15 mouse cellular contexts compared by ENCODE assay signal in the genomic region with DNA sequence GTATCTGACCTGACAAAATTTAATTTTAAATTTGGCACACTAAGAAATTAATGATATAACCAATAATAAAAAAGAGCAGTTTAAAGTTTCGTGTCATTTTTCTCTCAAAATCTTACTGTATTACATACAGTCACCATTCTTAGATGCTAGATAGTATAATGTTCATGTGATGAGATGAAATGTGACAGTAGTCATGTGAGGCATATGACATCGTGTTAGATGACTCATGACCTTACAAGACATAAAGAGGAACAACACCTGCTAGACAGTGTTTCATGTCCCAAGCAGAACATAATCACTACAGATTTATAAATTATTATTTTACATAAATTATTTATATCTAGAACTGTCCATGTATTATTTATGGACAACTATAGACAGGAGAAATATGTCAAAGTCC.
"Had no signal": no experiment of that assay in that cellular context is flagged by ENCODE, and none has a peak within 500 bp of the region (broad histone marks: within the 10 kb centered on the region; RNA-seq: fewer than 3 reads in every experiment).

No protein-coding gene starts in this region.

- ATAC-seq: midbrain, embryonic 15.5 days had no signal

- H3K27me3 ChIP-seq: liver, embryonic 13.5 days; midbrain, embryonic 12.5 days; midbrain, embryonic 15.5 days; neural tube, embryonic 12.5 days; neural tube, embryonic 15.5 days had no signal

- H3K9ac ChIP-seq: liver, embryonic 13.5 days; midbrain, embryonic 12.5 days; midbrain, embryonic 15.5 days; neural tube, embryonic 12.5 days; neural tube, embryonic 15.5 days had no signal

- DNase-seq: kidney, adult 2 months; kidney, postnatal 25 days; layer of hippocampus, adult 9-11 months; layer of hippocampus, postnatal 36 days; liver, embryonic 13.5 days; lung, adult 2 months; thymus, adult 18-20 months; thymus, postnatal 36 days had no signal

- H3K4me2 ChIP-seq: liver, embryonic 13.5 days; midbrain, embryonic 12.5 days; midbrain, embryonic 15.5 days; neural tube, embryonic 12.5 days; neural tube, embryonic 15.5 days had no signal

- H3K27ac ChIP-seq: kidney, postnatal 0 days; layer of hippocampus, adult 2 months; left cerebral cortex, adult 2 months; liver, embryonic 13.5 days; midbrain, embryonic 12.5 days; midbrain, embryonic 15.5 days; neural tube, embryonic 12.5 days; neural tube, embryonic 15.5 days had no signal

- H3K4me3 ChIP-seq: layer of hippocampus, adult 2 months; left cerebral cortex, adult 2 months; liver, embryonic 13.5 days; midbrain, embryonic 12.5 days; midbrain, embryonic 15.5 days; neural tube, embryonic 12.5 days; neural tube, embryonic 15.5 days had no signal

- H3K36me3 ChIP-seq: midbrain, embryonic 15.5 days; neural tube, embryonic 15.5 days had no signal

- H3K4me1 ChIP-seq: midbrain, embryonic 12.5 days; midbrain, embryonic 15.5 days; neural tube, embryonic 12.5 days; neural tube, embryonic 15.5 days had no signal

- H3K9me3 ChIP-seq: liver, embryonic 13.5 days; midbrain, embryonic 12.5 days; midbrain, embryonic 15.5 days; neural tube, embryonic 12.5 days; neural tube, embryonic 15.5 days had no signal
